In genomic region chr7:130518213-130519095, GRCm38 (mm10) we compare ENCODE assay signal across 8 mouse cellular contexts. TPM values are rescaled to one million over a fixed set of nuclear protein-coding genes. Genes with fewer than 3 reads are reported as not detected.
A peak's percentile ranks its signal among the peaks of the same experiment; 100 is the strongest.
DNase-seq lines count a peak whose midpoint lies in the region; ATAC-seq and TF ChIP-seq lines count a peak whose summit lies in the region.

No protein-coding gene starts in this region.

- H3K4me2 ChIP-seq in heart, embryonic 12.5 days = peak overlapping the region; percentile 68
- peak overlapping the region; percentile 76 for H3K4me2 ChIP-seq in limb, embryonic 14.5 days (replicated peaks; ENCODE audit: low read depth, low read length, severe bottlenecking)

- no peaks in the 10 kb centered on the region for H3K9me3 ChIP-seq in MEL (replicated peaks; ENCODE audit: insufficient read depth, low read length)
- H3K9me3 ChIP-seq in heart, embryonic 12.5 days (replicated peaks) = no peaks in the 10 kb centered on the region; the same call in 1 of the 2 replicates
- no peaks in the 10 kb centered on the region for H3K9me3 ChIP-seq in limb, embryonic 14.5 days (ENCODE audit: control insufficient read depth, low read length)

- H3K27me3 ChIP-seq in MEL (ENCODE audit: control insufficient read depth in 1 of 2, insufficient read depth in 2 of 2, low read length in 2 of 2) = no peaks in the 10 kb centered on the region
- no peaks in the 10 kb centered on the region for H3K27me3 ChIP-seq in heart, embryonic 12.5 days (replicated peaks)
- H3K27me3 ChIP-seq in limb, embryonic 14.5 days (ENCODE audit: control insufficient read depth, insufficient read depth, low read length) = no peaks in the 10 kb centered on the region

- TF ChIP-seq RAD21 in MEL (IDR thresholded peaks at IDR 0.05; ENCODE audit: low read depth, low read length) = no peak

- no peak overlapping the region for H3K27ac ChIP-seq in MEL (ENCODE audit: control insufficient read depth, low read depth, low read length)
- H3K27ac ChIP-seq in heart, embryonic 12.5 days (ENCODE audit: poor library complexity, severe bottlenecking) = peak overlapping the region; percentile 99
- peak overlapping the region; percentile 96 for H3K27ac ChIP-seq in limb, embryonic 14.5 days (replicated peaks; ENCODE audit: low read depth, low read length)

- peaks cover 10 to 15% of the 10 kb centered on the region in 2 experiments; a peak in 3 of 4 replicates for H3K4me1 ChIP-seq in MEL (ENCODE audit: control insufficient read depth in 1 of 2, insufficient read depth in 2 of 2, low read length in 2 of 2)
- peaks cover 19% of the 10 kb centered on the region for H3K4me1 ChIP-seq in heart, embryonic 12.5 days (replicated peaks)
- H3K4me1 ChIP-seq in limb, embryonic 14.5 days (ENCODE audit: control insufficient read depth, insufficient read depth, low read length) = peaks cover 10% of the 10 kb centered on the region

- WGBS in heart, embryonic 12.5 days = 38% methylated on average over 26 of the region's 26 CpGs
- 25% methylated on average over 26 of the region's 26 CpGs for WGBS in limb, embryonic 14.5 days

- TF ChIP-seq CTCF in MEL (IDR thresholded peaks at IDR 0.05 in 2 of 3, conservative IDR thresholded peaks at IDR 0.05 in 1 of 3; ENCODE audit: control insufficient read depth in 1 of 3, insufficient read depth in 1 of 3, low read depth in 2 of 3, low read length in 3 of 3, poor library complexity in 1 of 3, severe bottlenecking in 1 of 3) = no peak

- ATAC-seq in heart, embryonic 12.5 days (ENCODE audit: insufficient number of reproducible peaks, low FRiP score) = no peak
- no peak for ATAC-seq in limb, embryonic 14.5 days (ENCODE audit: low FRiP score, low read depth)

- no peak for TF ChIP-seq EP300 in MEL (IDR thresholded peaks at IDR 0.05; ENCODE audit: low read depth in 1 of 2, low read length in 2 of 2)

- no peak for TF ChIP-seq POLR2A in MEL (IDR thresholded peaks at IDR 0.05; ENCODE audit: control insufficient read depth in 1 of 2, insufficient read depth in 1 of 2, low read depth in 1 of 2, low read length in 2 of 2, poor library complexity in 1 of 2)
- TF ChIP-seq POLR2A in limb, embryonic 14.5 days (IDR thresholded peaks at IDR 0.05; ENCODE audit: borderline replicate concordance, extremely low read depth, insufficient read depth, insufficient read length) = no peak

- peaks cover 33% of the 10 kb centered on the region for H3K79me2 ChIP-seq in MEL (ENCODE audit: control insufficient read depth, insufficient read depth, low read length, poor library complexity)

- peak; percentile 50 for DNase-seq in cerebellum, adult 9-10 months
- DNase-seq in cerebellum, adult 8-10 months = no peak
- peak; percentile 25 for DNase-seq in MEL (ENCODE audit: low read depth, low spot score)
- DNase-seq in limb, embryonic 14.5 days (ENCODE audit: low spot score) = no peak
- DNase-seq in neural tube, embryonic 10.5 days (ENCODE audit: extremely low spot score, low spot score) = peak; percentile 23
- no peak for DNase-seq in adrenal gland, postnatal 10 days
- no peak for DNase-seq in layer of hippocampus, postnatal 36 days

- H3K4me3 ChIP-seq in MEL (ENCODE audit: control insufficient read depth in 1 of 2, insufficient read depth in 1 of 2, low read depth in 2 of 2, low read length in 2 of 2) = peak overlapping the region; percentile 73 to 82
- peak overlapping the region; percentile 90 for H3K4me3 ChIP-seq in heart, embryonic 12.5 days
- H3K4me3 ChIP-seq in limb, embryonic 14.5 days (replicated peaks; ENCODE audit: low read length) = peak overlapping the region; percentile 92

- H3K36me3 ChIP-seq in MEL (ENCODE audit: control insufficient read depth in 1 of 2, insufficient read depth in 2 of 2, low read length in 2 of 2) = peaks cover 0 to 38% of the 10 kb centered on the region in 2 experiments; a peak in 2 of 4 replicates
- peaks cover 15% of the 10 kb centered on the region for H3K36me3 ChIP-seq in heart, embryonic 12.5 days
- H3K36me3 ChIP-seq in limb, embryonic 14.5 days (ENCODE audit: control insufficient read depth, insufficient read depth, low read length) = peaks cover 9% of the 10 kb centered on the region; the same call in 1 of the 2 replicates

- H3K9ac ChIP-seq in MEL (ENCODE audit: control insufficient read depth, low read depth, low read length, poor library complexity, severe bottlenecking) = peak overlapping the region; percentile 91
- peak overlapping the region; percentile 89 for H3K9ac ChIP-seq in heart, embryonic 12.5 days
- H3K9ac ChIP-seq in limb, embryonic 14.5 days (ENCODE audit: low read depth, low read length, severe bottlenecking) = peak overlapping the region; percentile 93

TF ChIP-seq in MEL, 35 proteins besides CTCF, POLR2A, EP300 and RAD21:
- TF ChIP-seq CHD2 (IDR thresholded peaks at IDR 0.05; ENCODE audit: low read length) (no peak), ZKSCAN1 (IDR thresholded peaks at IDR 0.05; ENCODE audit: low read depth, low read length) (no peak), ZNF384 (IDR thresholded peaks at IDR 0.05; ENCODE audit: low read depth, low read length) (no peak), HCFC1 (IDR thresholded peaks at IDR 0.05; ENCODE audit: low read depth, low read length) (no peak), BHLHE40 (IDR thresholded peaks at IDR 0.05; ENCODE audit: borderline replicate concordance, low read depth, low read length) (peak; percentile 38; the same call in 1 of the 2 replicates), E2F4 (IDR thresholded peaks at IDR 0.05; ENCODE audit: borderline replicate concordance, low read depth, low read length) (no peak), MYC (IDR thresholded peaks at IDR 0.05; ENCODE audit: low read depth, low read length) (no peak), SMC3 (IDR thresholded peaks at IDR 0.05; ENCODE audit: low read depth, low read length) (no peak), ETS1 (IDR thresholded peaks at IDR 0.05; ENCODE audit: low read depth, low read length) (0 out of 2 replicates have a peak, but pooled peaks have one; percentile 27), KAT2A (conservative IDR thresholded peaks at IDR 0.05; ENCODE audit: low read depth, low read length) (no peak), MXI1 (IDR thresholded peaks at IDR 0.05; ENCODE audit: low read depth, low read length) (peak; percentile 29; the same call in 1 of the 2 replicates), ELF1 (IDR thresholded peaks at IDR 0.05; ENCODE audit: low read depth, low read length) (no peak), CHD1 (IDR thresholded peaks at IDR 0.05; ENCODE audit: low read depth, low read length) (peak; percentile 93; the same call in 1 of the 2 replicates), USF1 (IDR thresholded peaks at IDR 0.05; ENCODE audit: low read depth, low read length) (peak; percentile 73), GATA1 (IDR thresholded peaks at IDR 0.05; ENCODE audit: low read depth, low read length) (no peak)

RNA-seq across cellular contexts. Expression of gene Ate1, which starts 1.7 kb away (rescaled TPM):
- total RNA-seq in MEL (2012; rRNA removed) = 19.5 and 21.9 TPM in 2 replicates
- polyA plus RNA-seq in MEL (2012; ENCODE audit: insufficient read depth in 1 of 2, insufficient read length in 2 of 2, low read depth in 1 of 2, low replicate concordance in 2 of 2, missing spikeins in 1 of 2) = 10 to 100 TPM in 1 of 2 experiments, not detected in 1; 28.6 TPM
- 62.8 and 63.3 TPM in 2 replicates for polyA plus RNA-seq in heart, embryonic 12.5 days (2016; fragmentation: Nextera tagmentation; extraction: Ambion mirVana)
- polyA plus RNA-seq in limb, embryonic 14.5 days (2012; rRNA removed) = 12.8 and 12.9 TPM in 2 replicates
- polyA plus RNA-seq in limb, embryonic 14.5 days (2014; fragmentation: Nextera tagmentation; extraction: Ambion mirVana) = 47.8 and 50.3 TPM in 2 replicates
- 10 to 100 TPM; 32.6 to 35.1 TPM for total RNA-seq in adrenal gland, postnatal 10 days (2021)
- 10 to 100 TPM; 72.8 to 74.0 TPM for total RNA-seq in layer of hippocampus, postnatal 36 days (2021)

RNA-seq across cellular contexts. Expression of gene Nsmce4a, which starts 54.5 kb away (rescaled TPM):
- 124 and 134 TPM in 2 replicates for total RNA-seq in MEL (2012; rRNA removed)
- polyA plus RNA-seq in MEL (2012; ENCODE audit: insufficient read depth in 1 of 2, insufficient read length in 2 of 2, low read depth in 1 of 2, low replicate concordance in 2 of 2, missing spikeins in 1 of 2) = 100 to 1,000 TPM; 117 to 129 TPM
- 138 and 142 TPM in 2 replicates for polyA plus RNA-seq in heart, embryonic 12.5 days (2016; fragmentation: Nextera tagmentation; extraction: Ambion mirVana)
- 73.1 and 88.8 TPM in 2 replicates for polyA plus RNA-seq in limb, embryonic 14.5 days (2012; rRNA removed)
- polyA plus RNA-seq in limb, embryonic 14.5 days (2014; fragmentation: Nextera tagmentation; extraction: Ambion mirVana) = 163 and 164 TPM in 2 replicates
- total RNA-seq in adrenal gland, postnatal 10 days (2021) = 10 to 100 TPM; 60.1 to 72.7 TPM
- total RNA-seq in layer of hippocampus, postnatal 36 days (2021) = 10 to 100 TPM; 41.5 to 41.8 TPM

RNA-seq across cellular contexts. Expression of gene Tacc2, which starts 58.8 kb away (rescaled TPM):
- 3.5 and 5.3 TPM in 2 replicates for total RNA-seq in MEL (2012; rRNA removed)
- 10 to 100 TPM in 1 of 2 experiments, not detected in 1; 21.5 TPM for polyA plus RNA-seq in MEL (2012; ENCODE audit: insufficient read depth in 1 of 2, insufficient read length in 2 of 2, low read depth in 1 of 2, low replicate concordance in 2 of 2, missing spikeins in 1 of 2)
- polyA plus RNA-seq in heart, embryonic 12.5 days (2016; fragmentation: Nextera tagmentation; extraction: Ambion mirVana) = 53.7 and 58.6 TPM in 2 replicates
- 47.3 and 49.1 TPM in 2 replicates for polyA plus RNA-seq in limb, embryonic 14.5 days (2012; rRNA removed)
- 38.2 and 39.8 TPM in 2 replicates for polyA plus RNA-seq in limb, embryonic 14.5 days (2014; fragmentation: Nextera tagmentation; extraction: Ambion mirVana)
- total RNA-seq in adrenal gland, postnatal 10 days (2021) = 10 to 100 TPM; 27.5 to 58.4 TPM
- total RNA-seq in layer of hippocampus, postnatal 36 days (2021) = 10 to 100 TPM; 73.1 to 82.4 TPM

Comparison
In these comparisons a context has a peak if more than half of its experiments do, and no peak if none do; other contexts are left out.
1. DNase-seq: peak in cerebellum, adult 9-10 months (single experiment), MEL (single experiment) and neural tube, embryonic 10.5 days (single experiment); none in cerebellum, adult 8-10 months (single experiment), limb, embryonic 14.5 days (single experiment), adrenal gland, postnatal 10 days (single experiment) and layer of hippocampus, postnatal 36 days (0 of 2).
2. Peak in every context shown above with its lines, with median percentiles within 50 percentile points of each other: H3K4me3 ChIP-seq and H3K9ac ChIP-seq.